Mouse (Mus musculus) frontal cortex, postnatal 25 days (tissue): ENCODE measurements at regions not wholly inside any gene's neighbourhood (a gene's known extent, or its start where the extent isn't known, plus 50 kb on each side); places are given as distances from the start of the nearest gene placed in this dataset.
"Not testable (repeated sequence)": the region's sequence is repeated elsewhere in the genome, so short reads cannot be mapped to it uniquely, and the experiment has no call there.

Experiments
- DNase-seq, 2 experiments: peaks; one replicate each; pipeline ENCODE4 v3.0.0; 2022; ENCODE audit warnings: low spot score in 2 of 2

- DNase-seq, result no peak
These were observed 66.6 kb upstream of the Galnt18 start for GRCm38 (mm10) chr7:111846417-111846816.

GRCm38 (mm10) chr7:111843715-111844114 lies 63.9 kb upstream of the Galnt18 start:
- DNase-seq, result no peak

- DNase-seq, result no peak
These were observed 61.0 kb upstream of the Galnt18 start for GRCm38 (mm10) chr7:111840826-111841225.

- no peak for DNase-seq
These were observed 58.4 kb upstream of the Galnt18 start for GRCm38 (mm10) chr7:111838162-111838561.

GRCm38 (mm10) chr7:111834356-111834755 lies 54.6 kb upstream of the Galnt18 start:
- not testable (repeated sequence) for DNase-seq

GRCm38 (mm10) chr7:111829931-111830330 lies 50.2 kb upstream of the Galnt18 start:
- no peak for DNase-seq
